Mouse (Mus musculus) c-Kit-negative CD71-positive TER-119-positive erythroid progenitor cells, embryonic 14.5 days (primary cell): ENCODE results near the gene Hectd3.

Source experiments
- DNase-seq: peaks from one replicate; pipeline ENCODE4 v3.0.0-alpha.2; 2013; ENCODE audit warnings: low read depth, low spot score

Gene Hectd3

DNA sequence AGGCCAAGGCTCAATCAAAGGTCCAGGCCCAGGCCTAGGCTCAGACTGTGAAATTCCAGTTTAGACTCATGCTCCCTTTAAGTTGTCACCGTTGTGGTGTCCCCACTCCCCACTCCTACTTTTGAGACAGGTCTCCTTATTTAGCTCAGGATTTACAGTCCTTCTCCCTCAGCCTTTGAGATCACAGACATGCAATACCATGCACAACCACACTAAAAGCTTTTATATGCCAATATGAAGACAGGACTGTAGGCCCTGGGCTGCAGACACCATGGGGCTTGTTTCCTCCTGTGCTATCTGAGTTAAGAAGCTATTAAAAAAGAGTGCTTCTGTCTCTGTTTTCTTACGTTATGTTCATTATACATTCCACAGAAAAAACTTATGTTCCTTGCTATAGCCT, 22.6 kb downstream of the Hectd3 start:
- no peak for DNase-seq

DNA sequence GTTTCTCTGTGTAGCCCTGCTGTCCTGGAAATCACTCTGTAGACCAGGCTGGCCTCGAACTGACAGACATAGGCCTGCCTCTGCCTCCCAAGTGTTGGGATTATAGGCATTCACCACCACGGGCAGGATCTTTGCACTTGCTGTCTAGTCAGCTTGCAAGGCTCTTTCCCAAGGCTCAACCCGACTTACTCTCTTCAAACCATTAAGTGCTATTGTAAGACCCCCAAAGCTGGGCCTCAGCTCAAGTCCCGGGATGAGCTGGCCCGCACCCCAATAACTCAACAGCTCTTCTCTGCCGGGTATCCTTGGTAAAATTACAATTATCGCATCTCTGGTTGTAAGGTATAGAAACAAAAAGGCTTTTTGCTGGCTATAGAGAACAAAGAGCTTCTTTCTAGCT, 23.2 kb downstream of the Hectd3 start:
- DNase-seq = no peak

DNA sequence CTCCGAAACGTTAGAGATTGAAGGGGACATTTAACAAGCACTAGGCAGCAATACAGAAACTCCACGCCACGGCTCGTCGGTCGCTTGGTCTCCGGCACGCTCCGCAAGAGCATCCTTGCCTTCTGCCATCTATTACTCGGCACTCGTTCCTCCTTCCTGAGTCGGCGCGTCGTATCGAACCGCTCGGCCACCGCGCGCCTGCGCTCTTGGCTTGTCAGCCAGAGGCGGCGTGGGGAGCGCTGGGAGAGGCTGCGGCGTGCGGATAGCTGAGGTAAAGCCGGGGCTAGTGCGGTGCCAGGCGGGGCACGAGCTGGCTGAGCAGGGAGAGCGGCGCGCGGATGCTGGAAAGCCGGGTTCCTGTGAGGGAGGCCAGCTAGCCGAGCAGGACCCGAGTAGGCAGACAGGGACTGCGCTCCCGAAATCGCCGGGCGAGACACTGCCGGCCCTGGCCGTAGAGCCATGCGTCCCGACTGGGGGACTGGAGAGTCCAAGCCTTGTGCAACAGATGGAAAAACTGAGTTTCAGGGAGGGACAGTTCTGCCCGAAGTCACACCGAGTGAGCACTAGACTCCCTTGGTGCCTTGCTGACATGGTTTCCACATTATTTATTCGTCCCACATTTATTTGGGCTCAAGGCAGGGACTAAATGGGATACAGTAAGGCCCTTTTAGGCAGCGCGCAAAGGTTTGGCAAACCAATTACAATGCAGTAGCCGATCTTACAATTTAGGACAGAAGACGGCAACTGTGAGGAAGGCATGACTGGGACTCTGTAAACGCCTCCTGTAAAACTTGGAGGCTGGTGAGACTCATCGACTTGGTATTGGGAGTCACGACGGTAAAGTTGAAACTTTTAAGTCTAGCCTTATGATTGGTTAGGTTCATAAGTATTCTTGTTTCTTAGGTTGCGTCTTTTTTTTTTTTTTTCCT, 24.4 kb downstream of the Hectd3 start, which contains the start of gene Eif2b3:
Gene Eif2b3, plus strand, starts transcription at position 197 of the 929 bp plus-strand sequence.
- DNase-seq = peak; percentile 87

DNA sequence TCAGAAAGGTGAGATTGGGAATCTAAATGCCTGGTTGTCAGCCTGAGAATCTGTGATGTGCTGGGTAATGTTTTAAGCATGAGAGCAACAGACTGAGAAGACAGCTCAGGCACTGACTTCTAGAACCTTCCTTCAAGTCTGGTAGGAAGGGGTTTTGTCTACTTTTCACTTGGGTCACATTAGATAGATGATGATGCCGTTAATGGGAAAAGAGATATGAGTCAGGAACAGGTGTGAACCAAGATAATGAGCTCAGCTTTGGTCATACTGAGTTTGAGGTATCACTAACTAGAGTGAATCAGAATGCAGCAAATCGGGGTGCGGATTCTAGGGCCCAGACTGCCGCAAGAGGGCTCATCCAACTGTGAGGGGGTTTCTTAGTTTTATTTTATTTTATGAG, 28.4 kb downstream of the Hectd3 start:
- DNase-seq = no peak

DNA sequence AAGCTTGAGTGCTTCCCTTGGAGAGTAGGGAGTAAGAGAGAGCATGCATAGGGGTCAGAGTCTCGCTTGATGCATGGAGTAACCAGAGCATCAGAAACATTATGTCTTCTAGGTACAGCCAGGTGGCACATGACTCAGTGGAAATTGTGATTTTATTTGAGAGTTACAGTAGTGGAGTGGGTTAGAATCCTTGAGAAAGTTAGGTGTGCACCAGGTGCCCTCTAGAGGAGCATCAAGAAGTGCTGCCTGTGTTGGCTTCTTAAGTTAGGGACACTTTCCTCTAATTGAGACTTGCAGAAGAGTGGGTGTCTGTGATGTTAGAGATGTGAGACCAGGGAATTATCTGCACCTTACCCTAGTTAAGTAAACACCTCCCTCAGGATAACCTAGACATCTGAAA, 36.0 kb downstream of the Hectd3 start:
- no peak for DNase-seq

DNA sequence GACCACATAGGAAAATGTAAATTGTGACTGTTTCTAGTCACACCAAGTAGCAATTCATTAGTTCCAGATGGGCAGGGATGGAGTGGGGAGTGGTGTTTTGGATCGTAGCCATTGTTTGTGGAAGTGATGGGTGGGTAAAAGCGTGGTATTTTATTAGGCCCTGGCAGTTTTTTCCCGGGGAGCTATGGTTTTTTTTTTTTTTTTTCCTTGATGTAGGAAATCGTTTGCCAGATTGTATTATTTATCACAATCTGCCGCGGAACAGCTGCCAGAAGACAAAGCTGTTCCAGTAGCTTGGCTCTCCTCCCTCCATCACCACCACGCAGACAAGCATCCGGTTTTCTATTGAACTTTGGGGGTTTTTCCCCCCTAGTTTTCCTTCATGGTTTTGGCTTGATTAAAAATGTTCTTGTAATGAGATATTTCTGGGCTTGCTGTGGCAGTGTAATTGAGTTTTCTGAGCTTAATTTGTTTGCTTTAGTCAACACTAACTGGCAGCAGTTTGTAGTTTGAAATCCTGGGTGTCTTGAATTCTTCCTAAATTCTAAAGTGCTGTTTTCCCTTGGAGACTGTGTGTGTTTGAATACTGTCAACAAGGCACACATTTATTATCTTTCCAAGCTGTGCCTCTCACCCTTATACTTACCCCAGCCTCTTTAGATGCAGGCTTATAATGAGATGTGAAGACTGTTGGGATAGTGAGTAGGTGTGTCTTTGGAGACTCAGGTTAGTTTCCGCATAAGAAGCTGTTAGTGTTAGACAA, 45.0 kb downstream of the Hectd3 start:
- no peak for DNase-seq

DNA sequence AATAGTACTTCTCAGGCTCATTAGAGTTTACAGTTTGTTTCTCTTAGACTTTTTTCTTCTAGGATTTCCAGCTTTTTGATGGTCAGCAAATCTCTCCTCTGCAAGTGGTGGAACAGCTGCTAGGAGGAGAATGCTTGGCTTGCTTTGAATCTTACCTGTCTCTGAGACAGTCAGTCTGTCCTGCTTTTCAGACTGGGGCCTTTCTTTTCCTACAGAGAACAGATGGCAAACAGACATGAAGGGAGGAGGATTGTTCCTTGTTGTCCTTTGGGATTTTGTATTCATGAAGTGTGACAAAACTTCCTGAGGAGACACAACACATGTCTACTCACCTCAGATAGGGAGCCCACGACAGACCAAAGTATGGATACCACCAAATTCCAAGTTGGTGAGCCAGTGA, 45.7 kb downstream of the Hectd3 start:
- no peak for DNase-seq

DNA sequence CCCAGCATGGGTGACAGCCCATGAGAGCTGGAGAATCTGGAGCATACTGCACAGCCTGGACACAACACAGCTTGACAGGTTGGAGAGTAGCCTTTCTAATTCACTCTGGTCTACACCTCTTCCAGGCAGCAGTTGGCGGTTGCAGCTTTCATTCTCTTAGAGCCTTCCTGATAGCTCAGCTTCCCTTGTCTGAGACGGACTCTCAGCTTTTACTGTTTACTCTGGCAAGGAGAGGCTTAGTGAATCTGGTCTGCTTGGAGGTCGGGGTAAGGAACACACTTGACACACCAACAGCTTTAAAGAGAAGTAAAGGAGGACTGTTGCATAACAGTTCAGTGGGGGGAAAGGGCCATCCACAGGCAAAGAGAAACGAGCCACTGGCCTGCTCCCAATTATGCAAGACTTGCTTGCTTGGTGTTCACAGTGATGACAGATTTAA, 46.2 kb downstream of the Hectd3 start:
- no peak for DNase-seq

DNA sequence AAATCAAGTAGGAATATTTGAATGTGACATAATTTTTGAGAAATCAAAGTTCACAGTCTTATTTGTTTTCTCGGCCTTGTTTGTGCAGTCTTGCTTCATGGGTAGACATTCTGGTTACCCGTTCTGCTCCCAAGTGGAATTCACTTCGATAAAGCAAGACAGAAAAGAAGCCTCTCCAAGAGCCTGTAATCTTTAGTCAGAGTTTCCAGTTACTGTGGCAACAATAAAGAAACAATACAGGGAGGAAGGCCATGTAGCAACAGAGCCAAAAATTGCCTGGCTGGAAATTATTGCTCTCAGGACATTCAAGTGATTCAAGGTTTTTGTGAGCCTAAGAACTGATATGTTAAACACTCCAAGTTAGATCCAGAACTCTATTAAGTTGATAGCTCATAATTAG, 53.7 kb downstream of the Hectd3 start:
- DNase-seq = no peak

DNA sequence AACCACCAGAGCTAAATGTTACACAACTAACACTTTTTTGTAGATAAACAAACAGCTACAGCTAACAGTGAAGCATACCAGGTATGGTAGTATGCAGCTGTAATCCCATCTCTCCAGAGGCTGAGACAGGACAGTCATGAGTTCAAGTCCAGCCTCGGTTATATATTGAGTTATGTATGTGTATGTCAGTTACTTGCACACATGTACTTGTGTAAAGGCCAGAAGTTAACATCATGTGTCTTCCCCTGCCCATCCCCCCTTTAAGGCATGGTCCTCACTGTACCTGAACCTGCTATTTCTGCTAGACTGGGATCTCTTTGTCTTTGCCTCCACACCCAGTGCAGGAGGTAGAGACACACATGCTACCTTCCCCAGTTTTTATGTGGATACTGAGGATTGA, 54.4 kb downstream of the Hectd3 start:
- no peak for DNase-seq

DNA sequence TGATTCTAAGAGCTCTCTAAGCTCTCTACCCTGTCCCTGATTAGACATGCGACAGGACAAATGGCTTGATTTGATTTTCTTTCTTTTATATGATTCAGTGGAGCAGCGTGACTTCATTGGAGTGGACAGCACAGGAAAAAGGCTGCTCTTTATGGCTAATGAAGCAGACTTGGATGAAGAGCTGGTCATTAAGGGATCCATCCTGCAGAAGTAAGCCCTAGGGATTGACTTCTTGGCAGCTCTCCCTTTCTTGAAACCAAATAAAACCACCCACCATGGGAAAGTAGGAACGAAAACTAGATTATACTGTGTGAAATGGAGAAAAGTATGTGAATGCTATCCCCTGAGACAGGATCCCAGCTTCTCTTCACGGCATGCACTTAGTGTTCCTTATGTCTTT, 57.5 kb downstream of the Hectd3 start:
- no peak for DNase-seq

DNA sequence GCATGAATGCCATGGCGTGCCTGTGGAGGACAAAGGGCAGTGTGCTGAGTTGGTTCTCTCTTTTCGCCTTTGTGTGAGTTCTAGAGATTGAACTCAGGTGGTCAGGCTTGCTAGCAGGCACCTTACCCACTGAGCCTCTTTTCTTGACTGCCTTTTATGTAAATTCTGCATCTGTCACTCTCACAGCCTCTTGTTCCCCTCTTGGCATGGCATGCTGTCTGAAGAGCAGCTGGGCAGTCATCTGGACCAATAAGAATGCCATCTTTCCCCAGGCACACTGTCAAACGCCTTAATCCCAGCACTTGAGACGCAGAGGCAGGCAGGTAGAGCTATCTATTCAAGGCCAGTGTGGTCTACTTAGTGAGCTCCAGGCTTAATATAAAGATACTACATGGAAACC, 58.8 kb downstream of the Hectd3 start:
- DNase-seq = no peak
